Mouse (Mus musculus) A20 (cell line): Measurements from ENCODE around the gene Smpx.

Source experiments
- DNase-seq: peaks from one replicate; pipeline ENCODE4 v3.0.0-alpha.2; 2011; ENCODE audit warnings: low read depth, low spot score

Gene Smpx

GRCm38 (mm10) chrX:157698862-157699261 lies at the start of gene Smpx:
Gene Smpx, plus strand, starts transcription at chrX:157698910.
- DNase-seq: no peak

- DNase-seq: no peak
These were observed 43.7 kb upstream of the Smpx start for GRCm38 (mm10) chrX:157655047-157655446.

- no peak for DNase-seq
These were observed 41.4 kb upstream of the Smpx start for GRCm38 (mm10) chrX:157657356-157657755.

GRCm38 (mm10) chrX:157671820-157672219 lies 26.9 kb upstream of the Smpx start:
- DNase-seq: no peak

- DNase-seq: no peak
These were observed 23.9 kb upstream of the Smpx start for GRCm38 (mm10) chrX:157674667-157675350.

GRCm38 (mm10) chrX:157691186-157691585 lies 7.5 kb upstream of the Smpx start:
- no peak for DNase-seq

GRCm38 (mm10) chrX:157697591-157698135 lies 1.0 kb upstream of the Smpx start:
- DNase-seq: no peak

GRCm38 (mm10) chrX:157707236-157707635 lies 8.5 kb downstream of the Smpx start:
- DNase-seq: no peak

- no peak for DNase-seq
These were observed 10.0 kb downstream of the Smpx start for GRCm38 (mm10) chrX:157708616-157709280.

- no peak for DNase-seq
These were observed 21.2 kb downstream of the Smpx start for GRCm38 (mm10) chrX:157719907-157720306.

GRCm38 (mm10) chrX:157730622-157731341 lies 32.1 kb downstream of the Smpx start:
- DNase-seq: no peak

- DNase-seq: peak; percentile 75
These were observed 33.1 kb downstream of the Smpx start for GRCm38 (mm10) chrX:157731658-157732314.

GRCm38 (mm10) chrX:157732346-157732745 lies 33.6 kb downstream of the Smpx start:
- no peak for DNase-seq

GRCm38 (mm10) chrX:157733836-157734235 lies 35.1 kb downstream of the Smpx start:
- no peak for DNase-seq

GRCm38 (mm10) chrX:157734341-157734740 lies 35.6 kb downstream of the Smpx start:
- DNase-seq: no peak

GRCm38 (mm10) chrX:157747815-157748544 lies 49.3 kb downstream of the Smpx start:
- no peak for DNase-seq

- no peak for DNase-seq
These were observed 55.8 kb downstream of the Smpx start for GRCm38 (mm10) chrX:157754559-157754958.

GRCm38 (mm10) chrX:157762542-157762941 lies 63.8 kb downstream of the Smpx start:
- no peak for DNase-seq

GRCm38 (mm10) chrX:157801669-157802068 lies 103.0 kb downstream of the Smpx start:
- peak; percentile 32 for DNase-seq
